Mouse (Mus musculus) cerebellum, adult 18-20 months (tissue): Measurements from ENCODE around the gene Stx4a.
A peak's percentile ranks its signal among the peaks of the same experiment; 100 is the strongest.
"Not testable (repeated sequence)": the region's sequence is repeated elsewhere in the genome, so short reads cannot be mapped to it uniquely, and the experiment has no call there.

ENCODE experiments used
- DNase-seq, 2 experiments: peaks; one replicate each; pipeline ENCODE4 v3.0.0; 2021

Stx4a gene

DNA sequence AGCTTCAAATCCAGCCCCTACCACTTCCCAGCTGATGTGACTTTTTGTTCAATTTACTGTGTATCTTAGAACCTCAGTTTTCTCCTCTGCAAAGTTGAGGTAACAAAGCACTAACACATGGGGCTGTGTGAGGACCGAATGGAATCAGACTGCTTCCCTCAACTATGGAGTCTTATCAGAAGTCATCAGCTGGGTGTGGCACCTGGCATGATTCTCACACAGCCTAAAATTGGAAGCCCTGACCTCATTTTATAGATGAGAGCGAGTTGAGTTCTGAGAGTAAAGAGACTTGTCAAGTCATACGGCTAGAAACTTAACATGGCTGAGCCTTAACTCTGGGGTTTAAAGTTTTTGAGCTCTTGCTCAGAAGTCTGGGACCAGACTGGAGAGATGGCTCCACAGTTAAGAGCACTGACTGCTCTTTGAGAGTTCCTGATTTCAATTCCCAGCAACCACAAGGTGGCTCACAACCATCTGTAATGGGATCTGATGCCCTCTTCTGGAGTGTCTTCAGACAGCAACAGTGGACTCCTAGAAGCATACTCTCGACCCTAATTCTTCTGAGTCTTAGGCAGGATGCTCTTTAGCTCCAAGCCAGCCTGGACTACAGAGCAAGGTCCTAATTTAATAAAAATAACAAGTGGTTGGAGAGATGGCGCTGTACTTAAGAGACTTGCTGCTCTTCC is 46.2 kb downstream of the Stx4a start:
- no peak for DNase-seq

DNA sequence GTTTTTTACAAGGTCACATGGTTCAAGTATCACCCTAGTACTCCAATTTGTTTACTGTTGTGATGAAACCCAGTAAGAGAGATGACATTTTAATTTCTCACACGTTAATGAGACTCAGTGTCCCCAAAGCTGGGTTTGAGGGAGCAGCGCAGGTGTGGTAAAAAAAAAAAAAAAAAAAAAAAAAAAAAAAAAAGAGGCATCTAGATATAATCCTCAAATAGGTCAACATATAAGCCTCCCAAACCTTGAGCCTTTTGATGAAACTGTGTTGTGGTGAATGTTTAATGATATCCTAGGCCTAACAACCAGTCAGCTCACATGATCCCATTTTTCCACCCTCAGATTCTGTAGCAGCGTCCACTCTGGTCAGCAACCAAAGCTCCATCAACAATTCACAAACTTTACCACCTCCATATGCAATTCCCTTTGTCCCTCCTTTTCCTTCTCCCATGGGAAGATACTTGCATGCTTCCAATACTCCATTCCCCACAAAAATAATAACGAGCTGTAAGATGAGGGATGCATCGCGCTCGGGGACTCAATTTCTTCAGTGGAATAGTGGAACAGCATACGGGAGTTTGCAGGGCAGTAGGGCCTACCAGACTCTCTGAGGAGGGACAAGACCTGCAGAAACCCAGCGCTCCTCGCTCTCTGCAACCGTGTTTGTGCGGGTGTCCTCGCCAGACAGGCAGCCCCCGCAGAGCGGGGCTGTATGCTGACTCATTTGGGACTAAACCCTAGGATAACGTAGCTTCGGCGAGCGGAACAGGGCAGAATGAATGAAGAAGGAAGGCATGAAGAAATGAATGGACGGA is 50.9 kb downstream of the Stx4a start:
- DNase-seq: no peak

DNA sequence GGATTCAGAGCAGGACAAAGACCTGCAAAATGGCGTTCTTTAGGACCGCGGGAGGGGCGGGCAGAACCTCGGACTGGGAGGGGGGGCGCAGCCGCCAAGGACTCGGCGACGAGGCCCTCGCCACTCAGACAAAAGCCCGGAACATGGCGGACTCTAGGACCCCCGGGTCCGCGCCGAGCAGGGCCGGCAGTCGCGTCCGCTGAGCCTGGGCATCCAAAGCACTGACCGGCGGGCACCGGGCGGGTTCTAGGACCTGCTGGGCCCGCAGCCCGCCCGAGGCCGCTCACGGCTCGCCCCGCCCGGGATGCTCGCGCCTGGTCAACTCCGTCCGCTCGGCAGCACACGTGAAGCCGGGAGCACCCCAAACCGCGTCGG is 51.5 kb downstream of the Stx4a start:
- peak; percentile 99 for DNase-seq

DNA sequence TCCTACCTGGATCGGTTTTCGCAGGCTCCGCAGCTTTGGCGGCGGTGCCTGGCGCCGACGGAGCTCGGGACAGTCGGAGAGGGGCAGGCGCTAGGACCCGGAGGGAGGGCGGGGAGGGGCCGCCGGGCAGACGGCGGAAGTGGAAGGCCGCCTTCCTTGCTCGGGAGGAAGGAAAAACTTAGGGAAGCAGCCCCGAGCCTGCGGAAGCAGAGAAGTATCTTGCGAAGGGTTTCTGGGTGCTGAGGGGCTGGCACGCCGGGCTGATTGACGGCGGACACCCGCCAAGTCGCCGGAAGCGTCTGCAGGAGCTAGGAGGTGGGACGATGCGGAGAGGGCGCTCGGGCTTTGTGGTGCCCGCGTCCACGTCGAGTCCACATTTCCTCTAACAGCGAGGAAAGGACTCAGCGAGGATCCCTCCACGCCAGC is 52.0 kb downstream of the Stx4a start, which contains the start of gene Zfp646:
Gene Zfp646 (plus strand): TSS at position 181 of the 426 bp plus-strand sequence.
- peak in 1 of 2 experiments; percentile 72 for DNase-seq

DNA sequence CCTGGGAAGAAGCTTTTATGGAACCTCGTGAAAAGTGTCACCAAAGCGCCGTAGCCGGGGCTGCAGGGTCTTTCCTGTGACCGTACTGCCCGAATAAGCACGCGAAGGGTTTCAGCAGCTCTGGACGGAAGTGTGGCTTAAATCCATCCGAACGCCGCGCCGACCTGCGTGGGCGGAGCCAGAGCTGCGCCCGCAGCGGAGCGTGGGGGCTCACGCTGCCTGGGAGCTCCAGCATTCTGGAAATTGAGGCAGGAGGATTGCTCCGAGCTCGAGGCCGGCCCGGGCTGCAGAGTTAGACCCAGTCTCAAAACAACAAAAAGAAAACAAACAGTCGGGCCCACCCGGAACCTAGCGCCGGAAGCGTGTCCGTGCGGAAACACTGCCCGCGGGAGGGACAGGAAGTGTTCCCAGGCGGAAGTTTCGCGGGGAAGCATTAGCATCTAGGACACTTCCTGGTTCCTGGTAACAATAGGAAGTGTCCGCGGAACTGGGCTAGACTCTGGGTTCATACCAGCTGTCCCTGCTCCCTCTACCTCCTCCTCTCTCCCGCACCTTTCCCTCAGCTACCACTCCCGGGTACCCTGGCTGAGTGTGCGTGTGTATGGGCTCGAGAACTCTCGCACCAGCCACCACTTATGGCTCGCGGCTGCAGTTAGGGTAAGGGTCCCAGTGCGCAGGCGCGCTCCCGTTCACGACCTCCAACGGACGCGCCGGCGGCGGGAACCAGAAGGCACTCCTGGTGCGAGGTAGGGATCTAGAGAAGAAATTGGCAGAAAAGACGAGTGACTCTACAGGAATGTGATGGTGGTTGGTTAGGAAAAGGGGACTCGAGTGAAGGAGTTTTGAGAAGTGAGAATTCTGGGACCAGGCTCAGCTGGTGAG is 52.6 kb downstream of the Stx4a start, which contains the start of gene Zfp668:
Gene Zfp668 (minus strand): TSS at position 362 of the 882 bp plus-strand sequence.
- DNase-seq: peak; percentile 89 to 91

DNA sequence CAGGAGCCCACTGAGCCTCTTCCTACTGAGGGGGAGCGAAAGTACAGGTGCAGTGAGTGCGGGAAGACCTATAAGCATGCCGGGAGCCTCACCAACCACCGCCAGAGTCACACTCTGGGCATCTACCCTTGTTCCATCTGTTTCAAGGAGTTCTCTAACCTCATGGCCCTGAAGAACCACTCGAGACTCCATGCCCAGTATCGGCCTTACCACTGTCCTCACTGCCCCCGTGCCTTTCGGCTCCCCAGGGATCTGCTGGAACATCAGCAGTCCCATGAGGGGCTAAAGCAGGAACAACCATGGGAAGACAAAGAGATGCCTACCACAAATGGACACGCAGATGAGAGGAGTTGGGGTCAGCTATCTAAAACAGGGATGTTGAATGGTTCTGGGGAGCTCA is 55.2 kb downstream of the Stx4a start:
- no peak for DNase-seq

DNA sequence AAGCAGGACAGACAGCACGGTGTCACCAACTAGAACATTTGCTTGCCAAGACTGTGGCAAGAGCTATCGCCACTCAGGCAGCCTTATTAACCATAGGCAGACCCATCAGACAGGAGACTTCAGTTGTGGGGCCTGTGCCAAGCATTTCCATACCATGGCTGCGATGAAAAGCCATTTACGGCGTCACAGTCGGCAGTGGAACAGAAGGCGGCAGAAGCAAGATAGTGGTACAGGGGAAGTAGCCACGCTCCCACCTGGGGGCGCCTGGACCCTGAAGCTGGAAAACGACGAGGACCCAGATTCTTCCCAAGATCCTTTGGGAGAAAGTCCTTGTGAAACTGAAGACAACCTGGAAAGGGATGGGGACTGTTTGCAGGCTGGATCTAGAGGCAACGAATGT is 56.3 kb downstream of the Stx4a start:
- no peak for DNase-seq

DNA sequence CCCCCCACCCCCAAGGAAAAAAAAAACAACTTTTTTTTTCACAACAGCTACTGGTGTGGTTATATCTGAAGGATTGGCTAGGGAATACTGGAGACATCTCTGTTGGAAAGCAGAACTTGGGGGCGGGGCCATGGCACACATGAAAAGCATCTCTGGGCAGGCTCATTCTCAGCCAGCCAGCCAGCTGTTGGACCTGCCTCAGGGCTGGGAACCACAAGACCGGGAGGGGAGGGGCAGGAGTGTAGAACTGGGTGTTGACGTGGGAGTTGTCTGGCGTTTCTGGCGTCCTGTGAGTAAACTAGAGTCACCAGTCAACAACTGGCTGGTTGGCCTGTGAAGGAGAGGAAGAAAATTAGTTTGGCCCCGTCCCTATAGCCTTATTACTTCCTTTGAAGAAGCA is 61.9 kb downstream of the Stx4a start:
- DNase-seq: peak in 1 of 2 experiments; percentile 30

DNA sequence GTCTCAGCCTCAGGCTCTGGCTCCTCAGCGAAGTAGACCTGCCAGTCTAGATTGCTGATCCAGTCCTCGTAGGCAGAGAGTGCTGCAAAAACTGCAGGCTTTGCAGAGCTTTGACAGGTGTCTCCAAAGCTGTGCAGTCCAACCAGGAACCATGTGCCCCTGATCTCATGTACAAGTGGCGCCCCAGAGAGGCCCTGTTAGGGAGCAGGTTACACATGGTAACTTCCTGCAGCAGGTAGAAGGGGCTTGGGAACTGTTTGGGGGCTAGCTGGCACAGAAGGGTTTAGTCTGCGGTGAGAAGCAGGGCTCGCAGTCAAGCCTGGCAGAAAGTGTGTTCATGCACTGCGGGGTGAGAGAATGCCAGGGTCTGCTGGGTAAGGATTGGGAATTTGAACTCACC is 62.5 kb downstream of the Stx4a start:
- no peak for DNase-seq

DNA sequence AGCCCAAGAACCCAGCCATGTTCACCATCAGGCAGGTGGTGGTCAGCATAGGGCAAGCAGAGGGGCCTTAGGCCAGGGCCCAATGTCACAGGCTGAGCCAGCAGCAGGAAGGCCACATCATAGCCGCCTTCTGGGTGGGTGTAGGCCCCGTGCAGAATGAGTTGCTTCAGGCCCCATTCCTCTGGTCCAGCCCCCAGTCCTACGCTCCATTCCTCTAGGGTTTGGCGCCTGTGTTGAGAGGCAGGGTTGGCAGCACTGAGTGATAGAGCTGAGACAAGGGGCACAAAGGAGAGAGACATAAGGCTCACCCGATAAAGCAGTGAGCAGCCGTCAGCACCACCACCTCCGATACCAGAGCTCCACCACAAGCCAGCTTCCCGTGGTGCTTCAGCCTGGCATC is 63.1 kb downstream of the Stx4a start:
- DNase-seq: no peak

DNA sequence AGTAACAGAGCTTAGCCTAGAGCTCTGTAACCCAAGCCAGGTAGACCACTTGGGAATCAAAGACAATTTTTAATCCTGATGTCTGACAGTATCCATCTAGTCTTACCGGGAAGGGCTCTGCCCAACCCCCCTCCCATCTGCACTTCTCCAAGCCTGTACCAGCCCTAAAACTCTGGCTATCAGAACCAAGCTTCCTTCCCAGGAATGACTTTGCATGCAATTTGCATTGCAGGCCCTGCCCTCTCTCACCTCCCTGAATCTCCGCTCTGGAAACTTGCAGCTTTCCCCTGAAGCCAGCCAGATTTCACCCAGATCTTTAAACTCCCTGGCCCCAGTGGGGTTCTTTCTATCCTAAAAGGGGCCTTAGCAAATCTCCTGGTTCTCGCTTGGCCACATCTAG is 63.7 kb downstream of the Stx4a start:
- DNase-seq: no peak

DNA sequence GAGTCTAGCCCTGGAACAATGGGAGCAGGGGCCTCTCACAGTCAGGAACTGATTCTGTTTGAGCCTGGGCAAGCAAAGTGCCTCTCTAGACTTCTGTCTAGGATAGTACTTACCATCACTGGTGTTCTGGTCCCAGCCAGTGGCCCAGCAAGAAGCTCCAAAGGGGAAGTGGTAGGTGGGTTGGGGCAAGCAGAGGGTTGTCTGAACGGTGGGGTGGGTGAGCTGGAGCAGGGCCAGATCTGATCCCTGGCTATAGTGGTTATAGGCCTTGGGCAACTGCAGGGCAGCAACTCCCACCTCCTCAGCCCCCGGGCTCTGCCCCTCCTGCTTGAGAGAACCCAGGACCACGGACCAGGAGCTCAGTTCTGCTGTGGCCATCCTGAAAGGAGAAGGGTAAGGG is 64.7 kb downstream of the Stx4a start:
- DNase-seq: no peak

DNA sequence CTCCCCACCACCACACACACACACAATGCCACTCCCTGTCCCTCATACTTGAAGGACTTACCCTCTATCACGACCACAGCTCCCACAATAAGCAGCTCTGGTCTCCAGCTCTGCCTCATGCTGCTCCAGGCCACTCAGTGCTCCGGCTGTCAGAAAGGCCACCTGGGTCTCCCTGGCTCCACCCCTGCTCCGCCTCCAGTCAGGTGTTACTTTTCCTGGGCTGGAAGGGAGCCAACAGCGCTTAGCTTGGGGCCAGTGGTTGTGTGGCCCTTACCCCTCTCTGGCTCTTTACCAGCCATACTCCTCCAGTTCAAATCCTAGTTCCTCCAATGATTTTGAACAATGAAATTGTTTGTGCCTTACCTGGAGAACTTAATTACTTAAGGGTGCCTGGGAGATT is 66.7 kb downstream of the Stx4a start, which contains the start of gene Prss53:
Gene Prss53 (minus strand): TSS at position 173 of the 400 bp plus-strand sequence.
- no peak for DNase-seq

DNA sequence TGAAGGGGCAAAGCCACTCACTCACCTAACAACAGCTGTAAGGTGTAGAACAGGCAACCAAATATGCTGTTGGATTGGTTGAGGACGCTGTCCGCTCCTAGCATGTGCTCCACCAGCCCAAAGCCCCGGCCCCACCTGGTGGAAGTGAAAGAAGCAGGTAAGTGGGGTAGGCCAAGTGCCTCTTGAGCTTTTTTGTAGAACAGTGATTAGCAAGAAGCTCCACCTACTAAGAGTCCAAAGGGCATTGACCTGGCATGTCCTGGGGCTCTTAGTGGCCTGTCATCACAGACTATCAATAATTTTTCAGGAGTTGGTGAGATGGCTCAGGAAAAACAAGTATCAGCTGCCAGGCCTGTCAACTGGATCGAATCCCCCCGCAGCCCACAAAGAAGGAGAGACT is 70.4 kb downstream of the Stx4a start:
- no peak for DNase-seq

DNA sequence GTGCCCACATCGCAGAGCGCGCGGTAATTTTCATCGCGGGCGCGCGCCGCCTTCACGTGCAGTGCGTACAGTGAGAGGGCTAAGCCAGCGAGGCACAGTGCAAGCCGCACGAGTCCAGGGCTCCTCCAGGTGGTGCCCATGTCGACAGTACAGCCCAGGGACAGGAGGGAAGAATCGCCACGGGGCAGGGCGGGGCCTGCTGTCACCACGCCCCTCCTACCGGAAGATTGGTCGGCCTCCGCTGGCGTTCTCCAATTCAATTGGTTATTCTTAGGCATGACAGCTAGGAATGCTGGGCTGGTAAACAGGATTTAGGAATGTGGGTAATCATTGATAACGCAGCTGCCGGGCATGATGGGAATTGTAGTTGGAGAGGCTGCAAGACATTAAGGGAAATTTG is 71.3 kb downstream of the Stx4a start, which contains the start of the genes Gm21974 and Vkorc1:
Gene Gm21974 (minus strand): TSS at position 13 of the 400 bp plus-strand sequence.
Gene Vkorc1 (minus strand): TSS at position 176 of the 400 bp plus-strand sequence.
- DNase-seq: peak; percentile 96 to 97

DNA sequence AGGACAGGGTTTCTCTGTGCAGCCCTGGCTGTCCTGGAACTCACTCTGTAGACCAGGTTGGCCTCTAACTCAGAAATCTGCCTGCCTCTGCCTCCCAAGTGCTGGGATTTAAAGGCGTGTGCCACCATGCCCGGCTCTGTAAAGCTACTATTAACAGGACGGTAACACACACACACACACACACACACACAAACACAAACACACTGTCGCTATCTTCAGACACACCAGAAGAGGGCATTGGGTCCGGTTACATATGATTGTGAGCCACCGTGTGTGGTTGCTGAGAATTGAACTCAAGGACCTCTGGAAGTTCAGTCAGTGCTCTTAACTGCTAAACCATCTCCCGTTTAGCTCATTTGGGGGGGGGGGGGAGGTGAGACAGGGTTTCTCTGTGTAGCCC is 71.8 kb downstream of the Stx4a start:
- DNase-seq: not testable (repeated sequence)

DNA sequence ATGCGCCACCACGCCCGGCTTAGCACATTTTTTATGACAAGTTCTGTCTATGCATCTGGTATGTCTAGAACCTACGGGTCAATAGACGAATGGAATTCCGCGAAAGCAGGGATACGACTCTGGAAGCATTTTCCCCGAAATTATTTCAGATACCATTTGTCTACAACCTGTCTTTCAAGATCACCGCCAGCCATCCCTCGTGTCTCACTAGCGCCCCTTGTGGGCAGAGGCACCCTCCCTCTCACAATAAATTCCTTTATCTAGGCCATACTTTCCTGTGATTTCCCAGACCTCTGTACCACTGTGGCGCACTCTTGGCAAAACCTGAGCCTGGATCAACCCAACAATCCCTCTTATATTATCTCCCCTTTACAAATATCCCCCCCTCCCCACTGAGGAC is 72.3 kb downstream of the Stx4a start:
- peak; percentile 74 to 76 for DNase-seq

DNA sequence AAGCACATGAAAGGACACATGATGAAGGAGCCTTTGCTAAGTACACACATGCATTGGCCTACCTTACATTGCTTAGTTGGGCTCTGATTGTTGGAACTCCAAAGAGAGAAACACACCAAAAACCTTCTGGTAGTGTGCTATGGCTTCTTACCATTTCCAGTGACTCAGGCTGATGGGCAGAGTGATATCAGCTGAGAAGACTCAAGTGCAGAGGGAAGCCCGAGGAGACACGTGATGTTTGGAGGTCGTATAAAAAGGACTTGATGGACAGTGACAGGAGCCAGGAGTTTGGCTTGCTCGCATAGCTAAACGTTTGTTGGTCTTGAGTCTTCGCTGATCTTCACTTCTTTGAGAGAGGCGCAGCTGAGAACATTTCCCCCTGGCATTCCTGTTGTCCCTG is 73.4 kb downstream of the Stx4a start:
- DNase-seq: no peak

DNA sequence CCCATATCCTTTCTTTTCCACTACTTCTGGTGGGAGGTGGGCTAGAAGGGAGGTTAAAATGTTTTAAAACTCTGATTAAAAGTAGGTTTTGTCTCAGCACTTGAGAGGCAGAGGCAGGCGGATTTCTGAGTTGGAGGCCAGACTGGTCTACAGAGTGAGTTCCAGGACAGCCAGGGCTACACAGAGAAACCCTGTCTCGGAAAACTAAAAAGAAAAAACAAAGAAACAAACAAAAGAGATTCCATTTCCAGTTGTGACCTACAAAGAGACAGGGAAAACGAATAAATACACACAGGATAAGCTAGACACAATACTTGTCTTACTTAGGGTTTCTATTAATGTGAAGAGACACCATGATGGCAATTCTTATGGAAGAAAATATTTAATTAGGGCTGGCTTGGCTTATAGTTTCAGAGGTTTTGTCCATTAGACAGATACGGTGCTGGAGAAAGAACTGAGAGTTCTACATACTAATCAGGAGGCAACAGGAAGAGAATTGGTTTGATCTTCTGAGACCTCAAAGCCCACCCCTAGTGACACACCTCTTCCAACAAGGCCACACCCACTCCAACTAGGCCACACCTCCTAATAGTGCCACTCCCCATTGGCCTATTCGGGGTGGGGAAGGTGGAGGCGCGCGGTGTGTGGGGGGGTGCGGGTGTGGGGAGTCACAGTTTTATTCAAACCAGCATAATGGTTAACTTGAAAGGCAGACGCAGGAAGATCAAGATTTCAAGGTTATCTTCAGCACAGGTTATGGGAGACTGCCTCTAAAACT is 74.3 kb downstream of the Stx4a start:
- DNase-seq: no peak
